Mouse (Mus musculus) CH12.LX (cell line): ENCODE data around the gene Rbp4. TPM values are rescaled to one million over a fixed set of nuclear protein-coding genes. Genes with fewer than 3 reads are reported as not detected.

Experiments used
- DNase-seq: peaks from one replicate; pipeline ENCODE4 v3.0.0-alpha.2; 2013; ENCODE audit errors: extremely low read depth
- H3K27ac ChIP-seq: 2 replicates; pipeline ENCODE4 v1.5.1; 2012; ENCODE audit warnings: low read depth, mild to moderate bottlenecking, control low read depth, moderate library complexity; ENCODE audit not compliant: insufficient read depth
- H3K27me3 ChIP-seq: replicated peaks from 2 replicates; pipeline ENCODE3; 2012; ENCODE audit warnings: inconsistent platforms
- H3K36me3 ChIP-seq, 2 experiments: replicated peaks in 1 of 2; 2 replicates each; pipeline versions ENCODE3 to v1.6.1; 2012; ENCODE audit warnings: inconsistent platforms in 1 of 2, low read length in 1 of 2, mild to moderate bottlenecking in 1 of 2, mixed read lengths in 1 of 2, moderate library complexity in 1 of 2; ENCODE audit not compliant: control insufficient read depth in 1 of 2, insufficient read depth in 1 of 2
- H3K4me1 ChIP-seq, 2 experiments: 2 replicates each; pipeline ENCODE4 v1.6.1; 2012; ENCODE audit warnings: inconsistent platforms in 1 of 2, moderate library complexity in 1 of 2; ENCODE audit not compliant: insufficient read depth in 2 of 2, control insufficient read depth in 1 of 2
- H3K4me2 ChIP-seq: 2 replicates; pipeline ENCODE4 v1.6.1; 2012; ENCODE audit warnings: low read depth, mild to moderate bottlenecking, control low read depth; ENCODE audit not compliant: poor library complexity, insufficient read depth, severe bottlenecking
- H3K4me3 ChIP-seq, 3 experiments: fragments of 150-350 bp in 1 of 3; sonication (generic) in 1 of 3; replicated peaks in 1 of 3; 2 replicates each; pipeline versions ENCODE3 to v1.5.1; 2011 to 2012; ENCODE audit warnings: low read depth in 2 of 3, low read length in 2 of 3, mild to moderate bottlenecking in 2 of 3, moderate library complexity in 2 of 3, control low read depth in 1 of 3, improper control_type of control experiment in 1 of 3, inconsistent platforms in 1 of 3, mixed read lengths in 1 of 3; ENCODE audit not compliant: poor library complexity in 1 of 3
- H3K79me2 ChIP-seq: replicated peaks from 2 replicates; pipeline ENCODE4 v1.6.1; 2012; ENCODE audit warnings: mild to moderate bottlenecking, moderate library complexity; ENCODE audit not compliant: control insufficient read depth, poor library complexity, insufficient read depth, severe bottlenecking; ENCODE audit errors: extremely low read depth
- H3K9ac ChIP-seq: 2 replicates; pipeline ENCODE4 v1.6.1; 2012; ENCODE audit warnings: low read depth, mild to moderate bottlenecking, control low read depth, moderate library complexity; ENCODE audit not compliant: insufficient read depth
- H3K9me3 ChIP-seq: replicated peaks from 2 replicates; pipeline ENCODE3; 2012; ENCODE audit warnings: low read length, inconsistent platforms, mixed read lengths
- CHD1 ChIP-seq: IDR thresholded peaks from 2 replicates; pipeline ENCODE4 v1.6.1; 2012; ENCODE audit warnings: low read depth, low read length, improper control_type of control experiment, inconsistent platforms
- CHD2 ChIP-seq: IDR thresholded peaks from 2 replicates; pipeline ENCODE4 v1.6.1; 2011; ENCODE audit warnings: low read length, improper control_type of control experiment
- ELF1 ChIP-seq: IDR thresholded peaks from 2 replicates; pipeline ENCODE4 v1.6.1; 2014; ENCODE audit warnings: low read depth, mild to moderate bottlenecking, inconsistent platforms, low read length, improper control_type of control experiment
- EP300 ChIP-seq: IDR thresholded peaks from 2 replicates; pipeline ENCODE4 v1.6.1; 2011; ENCODE audit warnings: low read length, improper control_type of control experiment
- ETS1 ChIP-seq: conservative IDR thresholded peaks from 2 replicates; pipeline ENCODE4 v1.6.1; 2012; ENCODE audit warnings: low read depth, mild to moderate bottlenecking, inconsistent platforms, low read length, improper control_type of control experiment, moderate library complexity
- NELFE ChIP-seq: IDR thresholded peaks from 2 replicates; pipeline ENCODE4 v1.6.1; 2011; ENCODE audit warnings: low read depth, low read length, improper control_type of control experiment
- PAX5 ChIP-seq: IDR thresholded peaks from 2 replicates; pipeline ENCODE4 v1.6.1; 2012; ENCODE audit warnings: low read length, inconsistent platforms, mixed read lengths
- POLR2AphosphoS2 ChIP-seq: IDR thresholded peaks from 2 replicates; pipeline ENCODE4 v1.6.1; 2011; ENCODE audit warnings: low read depth, low read length, improper control_type of control experiment
- RAD21 ChIP-seq: IDR thresholded peaks from 2 replicates; pipeline ENCODE4 v1.6.1; 2011; ENCODE audit warnings: low read depth, mild to moderate bottlenecking, low read length, improper control_type of control experiment, moderate library complexity
- RCOR1 ChIP-seq: conservative IDR thresholded peaks from 2 replicates; pipeline ENCODE4 v1.6.1; 2012; ENCODE audit warnings: low read depth, mild to moderate bottlenecking, inconsistent platforms, low read length, improper control_type of control experiment
- TBP ChIP-seq: conservative IDR thresholded peaks from 2 replicates; pipeline ENCODE4 v1.6.1; 2011; ENCODE audit warnings: low read depth, low read length, improper control_type of control experiment
- ZKSCAN1 ChIP-seq: IDR thresholded peaks from 2 replicates; pipeline ENCODE4 v1.6.1; 2012; ENCODE audit warnings: low read depth, inconsistent platforms, low read length, improper control_type of control experiment, borderline replicate concordance
- ZMIZ1 ChIP-seq: IDR thresholded peaks from 2 replicates; pipeline ENCODE4 v1.6.1; 2012; ENCODE audit warnings: low read depth, mild to moderate bottlenecking, inconsistent platforms, low read length, improper control_type of control experiment
- ZNF384 ChIP-seq: IDR thresholded peaks from 2 replicates; pipeline ENCODE4 v1.6.1; 2012; ENCODE audit warnings: low read depth, low read length, improper control_type of control experiment, inconsistent platforms
- dilution Hi-C: fragments of 300-500 bp; cut with MboI; formaldehyde crosslinking; loops from 2 replicates; pipeline ENCODE4 v1.14.3; 2020; ENCODE audit warnings: low sequenced_read_pairs; ENCODE audit not compliant: extremely low pct_unique_long_range_greater_than_20kb, extremely low pct_ligation_motif_present
- in situ Hi-C: fragments of 300-500 bp; cut with MboI; formaldehyde crosslinking; loops from 3 replicates; pipeline ENCODE4 v1.14.3; 2019; ENCODE audit warnings: low sequenced_read_pairs, low pct_ligation_motif_present, low pct_unique_long_range_greater_than_20kb, mixed read lengths
- polyA plus RNA-seq: library from polyadenylated mRNA; unstranded; fragments of >175 nt; gene quantifications from 2 replicates; pipeline ENCODE4 v1.2.1, GENCODE M21; 2012; ENCODE audit warnings: low read depth; ENCODE audit not compliant: insufficient read length
- total RNA-seq, 2 experiments: library from RNA; depleted of rRNA; stranded (reverse); fragments of 300-350 nt in 1 of 2; fragments of >200 nt in 1 of 2; gene quantifications; 2 replicates each; pipeline ENCODE4 v1.2.3; 2012 to 2014

The Rbp4 gene
- total and polyA plus RNA-seq, 3 experiments, result 0.13 TPM; not detected in 2

DNA sequence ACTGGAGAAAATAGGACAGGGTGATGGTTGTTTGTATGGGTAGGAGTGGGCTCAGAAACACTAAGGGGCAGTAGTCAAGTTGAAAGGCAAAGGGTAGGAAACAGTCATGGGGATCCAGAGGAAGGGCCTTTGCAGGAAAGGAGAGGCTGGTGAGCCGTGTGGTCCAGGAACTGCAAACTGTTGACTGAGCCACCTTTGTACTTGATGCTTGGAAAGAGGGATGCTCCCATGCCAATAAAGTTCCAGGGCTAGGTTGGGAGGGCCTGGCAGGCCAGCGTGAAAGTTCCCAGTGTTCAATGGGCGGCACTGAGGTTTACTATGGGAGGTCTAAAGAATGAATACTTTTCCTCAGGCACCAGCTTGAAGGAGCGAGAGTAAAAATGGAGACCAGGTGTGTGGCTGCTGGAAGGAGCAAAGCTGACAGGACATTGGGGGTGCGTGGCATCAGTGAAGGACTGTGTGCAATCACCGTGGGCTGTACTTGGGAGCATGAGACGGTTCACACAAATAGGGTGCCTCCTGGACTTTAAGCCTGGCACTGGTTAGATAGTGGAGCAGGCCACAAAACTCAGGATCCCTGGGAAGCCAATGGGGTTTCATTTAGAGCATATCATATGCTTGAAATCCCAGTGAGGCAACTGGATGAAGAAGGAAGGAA, 10.1 kb downstream of the Rbp4 start:
- in situ Hi-C loops, result no loop called here

DNA sequence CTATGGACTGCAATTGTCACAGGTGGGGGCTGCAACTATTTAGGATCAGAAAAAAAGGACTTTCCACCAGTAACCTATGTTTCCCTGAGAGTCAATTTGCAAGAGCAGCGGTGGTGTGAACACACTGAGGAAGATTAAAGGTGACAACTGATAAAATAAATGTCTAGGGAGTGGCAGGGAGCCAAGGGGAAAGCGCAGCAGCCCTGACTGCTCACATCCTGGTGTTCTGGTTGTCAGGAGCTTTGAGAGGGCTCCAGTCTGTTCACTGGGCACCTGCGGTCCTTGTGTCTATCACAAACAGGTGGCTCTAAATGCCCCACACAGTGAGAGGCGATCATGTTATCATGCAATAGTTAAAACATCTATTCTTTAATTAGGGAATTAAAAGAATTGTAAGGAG, 12.5 kb downstream of the Rbp4 start:
- TF ChIP-seq ETS1 (no peak), RAD21 (no peak), ZMIZ1 (no peak), ELF1 (no peak), CHD1 (no peak), CHD2 (no peak)
- DNase-seq, result no peak
- no peaks in the 10 kb centered on the region for H3K9me3 ChIP-seq
- in situ Hi-C loops (no loop called here), dilution Hi-C loops (no loop called here)
- H3K4me2 ChIP-seq, result no peak overlapping the region
- no peaks in the 10 kb centered on the region for H3K79me2 ChIP-seq
- peaks cover 4 to 33% of the 10 kb centered on the region in 2 experiments; a peak in 3 of 4 replicates for H3K4me1 ChIP-seq
- no peak overlapping the region for H3K4me3 ChIP-seq
- no peaks in the 10 kb centered on the region for H3K27me3 ChIP-seq
- H3K27ac ChIP-seq, result no peak overlapping the region
- no peak overlapping the region for H3K9ac ChIP-seq
- no peaks in the 10 kb centered on the region for H3K36me3 ChIP-seq

More for the DNA sequence above, 10.1 kb downstream of the Rbp4 start:
- no peaks in the 10 kb centered on the region for H3K27me3 ChIP-seq
- H3K9me3 ChIP-seq, result no peaks in the 10 kb centered on the region
- no peak overlapping the region for H3K4me3 ChIP-seq
- no peaks in the 10 kb centered on the region for H3K79me2 ChIP-seq
- dilution Hi-C loops, result no loop called here
- no peaks in the 10 kb centered on the region for H3K36me3 ChIP-seq
- no peak overlapping the region for H3K27ac ChIP-seq
- no peak for DNase-seq
- H3K9ac ChIP-seq, result no peak overlapping the region
- H3K4me2 ChIP-seq, result no peak overlapping the region
- H3K4me1 ChIP-seq, result peaks cover 3 to 27% of the 10 kb centered on the region in 2 experiments; a peak in 3 of 4 replicates
- no peak for TF ChIP-seq TBP
- no peak for TF ChIP-seq PAX5
- TF ChIP-seq ZMIZ1, result no peak
- TF ChIP-seq POLR2AphosphoS2, result no peak
- no peak for TF ChIP-seq RCOR1
- no peak for TF ChIP-seq ZKSCAN1
- no peak for TF ChIP-seq NELFE
- TF ChIP-seq EP300, result no peak

DNA sequence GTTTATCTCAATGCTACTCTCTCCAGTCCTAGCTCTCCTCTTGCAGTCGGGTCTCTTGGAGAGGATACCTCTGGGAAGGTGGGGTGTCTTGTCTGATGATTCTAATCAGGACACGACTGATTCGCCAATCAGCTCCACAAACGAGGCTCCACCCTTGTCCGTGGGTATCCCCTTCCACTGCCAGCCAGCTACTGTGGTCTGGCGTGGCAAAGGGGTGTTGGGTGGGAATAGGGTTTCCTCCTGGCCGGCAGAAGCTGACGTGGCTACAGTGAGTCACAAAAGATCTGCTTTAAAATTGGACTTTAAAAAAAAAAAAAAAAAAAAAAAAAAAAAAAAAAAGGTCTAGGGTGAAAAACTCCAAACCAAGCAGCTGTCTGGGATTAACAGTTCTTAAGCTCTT, 14.0 kb downstream of the Rbp4 start:
- in situ Hi-C loops, result no loop called here
- no peaks in the 10 kb centered on the region for H3K79me2 ChIP-seq
- dilution Hi-C loops, result no loop called here
- no peak overlapping the region for H3K27ac ChIP-seq
- H3K4me1 ChIP-seq, result peaks cover 4 to 35% of the 10 kb centered on the region in 2 experiments; a peak in 3 of 4 replicates
- no peaks in the 10 kb centered on the region for H3K27me3 ChIP-seq
- H3K9me3 ChIP-seq, result no peaks in the 10 kb centered on the region
- H3K9ac ChIP-seq, result no peak overlapping the region
- no peak for DNase-seq
- no peak overlapping the region for H3K4me3 ChIP-seq
- H3K4me2 ChIP-seq, result no peak overlapping the region
- no peaks in the 10 kb centered on the region for H3K36me3 ChIP-seq
- no peak for TF ChIP-seq POLR2AphosphoS2
- TF ChIP-seq ZNF384, result peak; percentile 52
